Mouse (Mus musculus) midbrain, embryonic 14.5 days (tissue): ENCODE results near the gene 4932429P05Rik. TPM values are rescaled to one million over a fixed set of nuclear protein-coding genes. Genes with fewer than 3 reads are reported as not detected.

ENCODE experiments used
- ATAC-seq: fragments of 200-750 bp; cut with Nextera tagmentation; 2 replicates; pipeline ENCODE4 v1.8.0; 2017; ENCODE audit warnings: moderate number of reproducible peaks, moderate library complexity; ENCODE audit not compliant: low FRiP score, low TSS enrichment
- DNase-seq: peaks from one replicate; pipeline ENCODE4 v3.0.0-alpha.2; 2015
- H3K27ac ChIP-seq: fragments of 300-500 bp; sonication (generic); replicated peaks from 2 replicates; pipeline ENCODE4 v1.5.1; 2014; ENCODE audit warnings: mild to moderate bottlenecking, low read depth, low read length, moderate library complexity
- H3K27me3 ChIP-seq: fragments of 300-500 bp; sonication (generic); 2 replicates; pipeline ENCODE4 v1.6.1; 2014; ENCODE audit warnings: low read length, control low read depth, mixed read lengths; ENCODE audit not compliant: control insufficient read depth, insufficient read depth
- H3K36me3 ChIP-seq: fragments of 300-500 bp; sonication (generic); 2 replicates; pipeline ENCODE4 v1.6.1; 2014; ENCODE audit warnings: low read length, control low read depth; ENCODE audit not compliant: control insufficient read depth, insufficient read depth
- H3K4me1 ChIP-seq: fragments of 300-500 bp; sonication (generic); 2 replicates; pipeline ENCODE4 v1.6.1; 2014; ENCODE audit warnings: mild to moderate bottlenecking, antibody characterized with exemption, low read length, control low read depth; ENCODE audit not compliant: control insufficient read depth, insufficient read depth
- H3K4me2 ChIP-seq: fragments of 300-500 bp; sonication (generic); 2 replicates; pipeline ENCODE4 v1.6.1; 2014; ENCODE audit warnings: mild to moderate bottlenecking, low read length, moderate library complexity
- H3K4me3 ChIP-seq: fragments of 300-500 bp; sonication (generic); replicated peaks from 2 replicates; pipeline ENCODE4 v1.5.1; 2014; ENCODE audit warnings: low read depth, low read length
- H3K9ac ChIP-seq: fragments of 300-500 bp; sonication (generic); replicated peaks from 2 replicates; pipeline ENCODE4 v1.6.1; 2014; ENCODE audit warnings: mild to moderate bottlenecking, low read length, moderate library complexity
- H3K9me3 ChIP-seq: fragments of 300-500 bp; sonication (generic); 2 replicates; pipeline ENCODE4 v1.6.1; 2016; ENCODE audit warnings: low read length, control low read depth, mixed read lengths; ENCODE audit not compliant: control insufficient read depth
- polyA plus RNA-seq: library from polyadenylated mRNA; unstranded; fragments of >200 nt; fragmentation: Nextera tagmentation; extraction: Ambion mirVana; gene quantifications from 2 replicates; pipeline ENCODE4 v1.2.1, GENCODE M21; 2014

The 4932429P05Rik gene
- not detected in 2 replicates for polyA plus RNA-seq

- Histone ChIP-seq H3K4me3 (no peak within 1 kb of the TSS), H3K4me1 (no peaks in the 10 kb centered on the region), H3K9ac (no peak within 1 kb of the TSS), H3K4me2 (no peak within 1 kb of the TSS), H3K36me3 (no peaks in the 10 kb centered on the region), H3K9me3 (no peaks in the 10 kb centered on the region), H3K27ac (no peak within 1 kb of the TSS), H3K27me3 (no peaks in the 10 kb centered on the region)
- DNase-seq = no peak
- no peak for ATAC-seq
Measured at GRCm38 (mm10) chrX:89751968-89752367, at the start of gene 4932429P05Rik. TSS of gene 4932429P05Rik (plus strand) at chrX:89752268.

Other genes starting within 250 kb of the 4932429P05Rik start
- not detected in 2 replicates for gene 4930415L06Rik, start 180.6 kb downstream of the 4932429P05Rik start, polyA plus RNA-seq